Mouse (Mus musculus) right cerebral cortex, postnatal 36 days (tissue): ENCODE measurements at regions not wholly inside any gene's neighbourhood (a gene's known extent, or its start where the extent isn't known, plus 50 kb on each side); places are given as distances from the start of the nearest gene placed in this dataset.

Source experiments
- DNase-seq, 2 experiments: peaks; one replicate each; pipeline ENCODE4 v3.0.0; 2022; ENCODE audit warnings: low spot score in 2 of 2, mixed read lengths in 1 of 2

DNA sequence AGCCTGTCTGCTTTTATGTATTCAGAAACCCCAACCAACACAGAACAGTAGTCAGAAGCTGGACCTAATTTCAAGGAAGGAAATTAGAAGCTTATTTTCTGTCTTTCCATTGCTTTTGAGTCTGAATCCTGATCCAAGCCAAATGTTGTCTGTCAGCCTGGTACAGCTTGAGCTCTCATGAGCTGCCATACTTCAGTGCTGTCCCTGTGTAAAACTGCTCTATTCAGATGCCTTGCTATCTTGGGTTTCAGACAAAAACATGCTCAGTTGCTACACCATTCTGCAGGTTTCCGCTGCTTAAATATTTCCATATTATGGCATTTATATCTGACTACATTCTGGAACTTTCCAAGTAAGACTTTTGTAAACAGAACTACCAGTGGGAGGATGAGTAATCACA, 1403.2 kb downstream of the Epha7 start:
- DNase-seq, result peak in 1 of 2 experiments; percentile 3

DNA sequence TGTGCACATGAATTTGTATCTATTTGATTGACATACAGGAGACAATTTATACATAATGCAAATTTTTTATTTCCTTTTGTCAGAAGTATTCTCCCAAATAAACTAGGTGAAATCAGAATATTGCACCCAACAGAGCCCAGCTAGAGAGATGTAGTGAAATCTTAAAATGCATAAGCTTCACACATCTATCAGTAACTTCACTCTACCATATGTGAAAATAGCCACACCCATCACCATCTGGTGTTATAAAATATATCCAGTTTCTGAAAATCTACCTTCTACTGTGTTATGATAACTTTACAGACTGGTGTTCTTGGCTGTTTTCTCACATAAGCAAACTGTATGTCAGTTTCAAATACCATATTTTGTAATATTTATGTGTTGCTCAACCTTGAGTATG, 1414.2 kb downstream of the Epha7 start:
- DNase-seq, result no peak

DNA sequence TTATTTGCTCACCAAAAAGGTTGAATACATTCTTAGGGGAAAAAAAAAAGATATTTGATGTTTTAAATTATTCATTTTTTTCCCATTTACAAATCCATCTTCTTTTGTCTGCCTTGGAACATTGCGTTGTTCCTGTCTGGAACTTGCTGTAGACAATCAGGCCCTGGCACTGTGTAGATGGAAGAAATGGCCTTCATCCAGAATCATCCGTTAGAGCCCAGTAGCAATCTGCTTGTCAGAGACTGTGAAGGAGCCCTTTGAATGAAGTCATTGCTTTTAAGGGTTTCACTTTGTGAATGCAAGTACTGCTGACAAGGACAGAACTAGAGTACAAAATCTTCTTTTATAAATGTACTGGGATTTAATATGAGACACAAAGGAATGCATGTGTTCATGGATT, 1449.2 kb downstream of the Epha7 start:
- no peak for DNase-seq

DNA sequence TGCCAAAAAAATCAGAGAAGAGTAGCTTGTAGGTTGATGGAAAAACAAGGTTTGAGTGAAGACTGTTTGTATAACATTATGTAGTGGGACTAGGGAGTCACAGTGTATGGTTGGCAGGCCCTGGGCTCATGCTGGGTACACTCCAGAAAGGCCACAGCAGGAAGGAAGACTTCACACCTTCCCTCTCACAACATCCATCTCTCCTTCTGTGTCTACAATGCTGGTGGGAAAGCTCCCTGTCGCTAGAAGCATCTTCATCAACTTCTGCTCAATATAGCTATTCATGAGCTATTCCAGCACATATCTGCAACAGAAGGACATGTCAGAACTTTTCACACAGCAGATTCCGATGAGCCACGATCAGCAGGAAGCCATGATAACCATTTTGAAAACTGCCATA, 1455.1 kb downstream of the Epha7 start:
- DNase-seq, result no peak

DNA sequence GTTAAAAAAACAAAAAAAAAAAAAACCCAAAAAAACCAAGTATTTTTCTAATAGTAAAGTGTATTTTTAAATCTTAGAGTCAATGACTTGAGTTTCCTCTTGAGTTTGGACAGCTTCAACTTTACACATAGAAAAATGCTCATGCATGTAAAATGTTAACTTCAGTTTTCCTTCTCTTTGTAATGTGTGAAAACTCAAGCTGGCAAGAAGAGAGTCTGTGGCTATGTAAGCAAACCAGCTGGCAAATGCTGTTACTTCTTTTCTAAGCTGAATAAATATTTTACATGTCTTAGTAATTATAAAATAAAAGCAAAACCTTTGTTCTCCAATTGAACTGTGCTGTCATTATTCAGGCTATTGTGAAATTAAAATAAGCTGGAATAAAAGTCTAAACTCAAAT, 1457.1 kb downstream of the Epha7 start:
- DNase-seq, result no peak

DNA sequence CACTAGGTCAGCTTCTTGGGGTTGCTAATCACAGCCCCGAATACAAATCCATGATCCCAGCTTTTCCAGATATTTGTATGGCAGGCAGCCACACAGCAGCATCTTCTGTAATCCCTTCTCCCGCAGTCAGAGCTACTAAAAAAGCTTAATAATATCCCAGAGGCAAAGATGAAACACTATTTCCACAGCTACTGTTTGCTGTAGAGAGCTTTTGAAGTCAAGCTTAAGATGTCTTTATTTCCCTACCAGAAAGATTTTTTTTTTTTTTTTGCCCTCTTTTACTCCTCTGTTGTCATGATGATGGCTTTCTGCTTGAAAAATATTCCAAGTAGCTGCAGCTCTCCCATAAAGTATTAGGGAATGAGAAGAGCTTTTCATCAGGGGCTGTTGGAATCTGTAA, 1499.5 kb downstream of the Epha7 start:
- no peak for DNase-seq

DNA sequence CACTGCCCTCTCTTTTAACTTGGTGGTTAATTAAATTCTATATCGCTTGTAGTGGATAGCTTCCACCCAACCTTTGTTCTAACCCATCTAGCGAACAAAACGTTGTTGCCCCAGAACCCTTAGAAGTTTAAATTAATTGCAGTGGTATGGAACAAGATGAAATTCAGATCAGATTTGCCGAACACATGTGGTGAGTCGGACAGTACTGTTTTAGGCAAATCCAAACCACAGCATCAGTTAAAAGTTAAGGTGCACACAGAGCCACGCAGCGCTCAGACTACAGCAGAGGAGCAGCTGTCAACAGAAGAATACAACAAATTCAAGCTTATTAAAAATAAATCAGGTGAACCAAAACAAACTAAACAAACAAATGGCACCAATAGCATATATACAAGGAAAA, 1500.0 kb downstream of the Epha7 start:
- DNase-seq, result no peak

DNA sequence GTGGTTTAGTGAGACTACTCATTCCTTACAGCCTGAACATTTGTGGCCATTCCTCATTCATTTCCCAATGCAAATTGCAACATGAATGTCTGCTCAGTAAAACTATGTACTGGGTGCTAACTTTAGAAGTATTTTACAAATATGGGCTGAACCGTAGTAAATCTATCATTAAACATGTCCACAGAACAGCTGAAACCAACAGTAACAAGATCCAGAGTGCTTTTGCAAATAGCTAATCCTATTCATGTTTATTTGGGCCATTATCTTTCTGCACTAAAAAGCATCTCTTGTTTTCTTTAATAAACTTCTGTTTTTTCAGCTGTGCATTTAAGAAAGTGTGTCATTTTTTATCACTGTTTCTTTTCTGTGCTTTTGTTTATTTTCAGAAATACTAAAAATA, 1502.4 kb downstream of the Epha7 start:
- DNase-seq, result no peak

DNA sequence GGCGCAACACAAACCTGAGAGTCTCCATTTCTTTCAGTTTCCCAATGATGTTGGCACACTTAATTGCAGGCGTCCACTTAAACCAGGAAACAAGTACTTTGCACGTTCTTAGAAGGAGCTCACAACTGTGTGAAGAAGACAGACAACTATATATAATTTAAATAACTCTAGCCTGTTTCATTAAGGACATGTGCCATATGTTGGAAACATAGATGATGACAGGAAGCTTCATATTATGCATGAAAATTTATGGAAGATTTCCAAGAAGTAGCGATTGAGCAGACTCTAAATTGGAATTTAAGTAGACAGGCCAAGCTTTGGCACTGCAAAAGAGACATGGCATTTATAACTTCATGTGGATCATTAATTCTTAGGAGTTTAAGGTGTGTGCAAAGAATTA, 1504.1 kb downstream of the Epha7 start:
- no peak for DNase-seq

DNA sequence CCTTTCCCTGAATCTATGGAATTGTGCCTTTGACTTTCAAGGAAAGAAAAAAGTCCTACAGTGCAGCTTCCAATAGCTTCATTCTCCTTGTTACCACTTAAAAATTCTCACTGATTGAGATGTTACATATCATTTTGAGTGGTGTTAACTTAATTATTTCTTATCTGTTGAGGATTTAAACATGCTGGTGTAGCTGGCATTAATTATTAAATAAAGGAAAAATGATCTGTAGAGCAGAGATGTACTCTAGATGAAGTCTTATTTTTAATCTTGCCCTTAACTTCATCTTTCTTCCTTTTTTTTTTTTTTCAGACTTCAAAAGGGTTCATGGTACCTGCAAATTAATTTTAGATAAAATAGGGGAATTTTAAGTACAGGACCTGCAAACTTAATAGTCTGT, 1507.1 kb downstream of the Epha7 start:
- no peak for DNase-seq

DNA sequence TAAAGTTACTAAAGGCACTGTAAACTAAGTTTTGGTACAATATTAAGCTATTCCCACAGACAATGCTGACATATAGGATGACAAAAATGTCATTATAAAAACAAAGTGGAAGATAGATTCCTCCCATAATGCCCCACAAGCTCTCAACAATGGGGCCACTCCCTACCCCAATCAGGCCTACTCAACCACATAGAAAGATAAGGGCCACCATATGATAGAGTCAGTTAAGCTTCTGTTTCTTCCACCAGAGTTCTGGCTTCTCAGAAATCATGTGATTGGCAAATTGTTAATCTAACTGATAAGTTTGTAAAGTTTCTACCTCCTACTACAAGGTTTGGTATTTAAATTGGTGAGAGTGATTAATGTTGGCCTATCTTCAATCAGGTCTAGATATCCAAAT, 1534.6 kb downstream of the Epha7 start:
- no peak for DNase-seq
